ENCODE assay signal across 8 mouse cellular contexts in the genomic region with DNA sequence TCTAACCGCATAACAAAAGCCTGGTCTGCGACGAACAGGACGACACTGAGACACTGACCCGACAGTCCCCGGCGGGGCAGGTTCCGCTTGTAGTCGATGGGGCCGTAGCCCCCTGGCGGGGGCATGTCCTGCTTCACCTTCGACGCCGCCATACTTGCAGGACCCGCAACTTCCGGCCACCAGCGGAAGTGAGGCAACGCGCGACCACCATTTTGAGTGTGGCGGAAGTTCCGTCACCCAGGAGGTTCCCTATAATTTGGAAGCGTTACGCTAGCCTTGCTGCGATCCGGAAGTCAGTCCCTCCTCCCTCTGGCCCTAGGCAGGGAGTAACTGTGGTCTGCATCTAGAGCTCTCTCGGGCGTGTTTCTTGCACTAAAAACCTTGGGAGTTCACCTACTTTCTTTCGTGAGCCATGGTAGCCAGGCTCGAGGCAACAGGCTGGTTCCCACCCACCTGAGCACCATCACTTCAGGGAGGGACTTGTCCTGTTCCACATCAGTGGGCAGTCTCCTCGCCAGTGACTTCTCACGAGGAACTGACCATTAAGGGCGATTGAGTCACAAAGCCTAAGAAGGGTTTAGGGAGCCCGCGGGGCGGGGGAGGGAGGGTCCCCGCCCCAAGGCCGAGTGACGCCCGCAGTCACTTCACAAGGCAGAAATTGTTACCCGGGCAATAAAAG. TPM values are rescaled to one million over a fixed set of nuclear protein-coding genes. Genes with fewer than 3 reads are reported as not detected.
DNase-seq lines count a peak whose midpoint lies in the region; ATAC-seq lines count a peak whose summit lies in the region.

No protein-coding gene starts in this region.

- H3K27ac ChIP-seq in hindbrain, embryonic 14.5 days: peak overlapping the region; percentile 93

- H3K9ac ChIP-seq in hindbrain, embryonic 14.5 days: peak overlapping the region; percentile 77

- H3K9me3 ChIP-seq in hindbrain, embryonic 14.5 days (ENCODE audit: control insufficient read depth, low read length): no peaks in the 10 kb centered on the region

- 2% methylated on average over 41 of the region's 41 CpGs for WGBS in hindbrain, embryonic 14.5 days

- H3K4me1 ChIP-seq in hindbrain, embryonic 14.5 days (replicated peaks; ENCODE audit: control insufficient read depth, insufficient read depth, low read length): peaks cover 25% of the 10 kb centered on the region

- H3K27me3 ChIP-seq in hindbrain, embryonic 14.5 days (ENCODE audit: control insufficient read depth, insufficient read depth, low read length): no peaks in the 10 kb centered on the region

- DNase-seq in R1 (ENCODE audit: low read depth, low spot score): peak; percentile 98
- DNase-seq in cerebellum, postnatal 25 days: peak; percentile 98
- DNase-seq in frontal cortex, postnatal 25 days (ENCODE audit: low spot score in 2 of 2): peak; percentile 95 to 97
- peak; percentile 93 for DNase-seq in hindbrain, embryonic 14.5 days (ENCODE audit: low spot score)
- DNase-seq in layer of hippocampus, postnatal 36 days: peak; percentile 97 to 98
- peak; percentile 98 for DNase-seq in lung, postnatal 36 days
- peak; percentile 98 for DNase-seq in retina, postnatal 1 day
- DNase-seq in urinary bladder, adult 18-20 months (ENCODE audit: low spot score in 2 of 2): peak; percentile 95 to 99

- H3K4me2 ChIP-seq in hindbrain, embryonic 14.5 days (replicated peaks): peak overlapping the region; percentile 99

- H3K36me3 ChIP-seq in hindbrain, embryonic 14.5 days (replicated peaks; ENCODE audit: control insufficient read depth, insufficient read depth): no peaks in the 10 kb centered on the region

- peak; percentile 75 for ATAC-seq in hindbrain, embryonic 14.5 days (ENCODE audit: low FRiP score)

- H3K4me3 ChIP-seq in hindbrain, embryonic 14.5 days (replicated peaks; ENCODE audit: low read length): peak overlapping the region; percentile 80

RNA-seq across cellular contexts. Expression of a gene that starts 0.4 kb away (rescaled TPM):
- polyA plus RNA-seq in hindbrain, embryonic 14.5 days (2014; fragmentation: Nextera tagmentation; extraction: Ambion mirVana): 4.6 and 4.7 TPM in 2 replicates
- under 1 TPM in 1 of 2 experiments, not detected in 1; 0.76 TPM for total RNA-seq in layer of hippocampus, postnatal 36 days (2021)

RNA-seq across cellular contexts. Expression of a gene that starts 0.7 kb away (rescaled TPM):
- polyA plus RNA-seq in hindbrain, embryonic 14.5 days (2014; fragmentation: Nextera tagmentation; extraction: Ambion mirVana): 201 and 213 TPM in 2 replicates
- 100 to 1,000 TPM; 154 to 159 TPM for total RNA-seq in layer of hippocampus, postnatal 36 days (2021)

RNA-seq across cellular contexts. Expression of a gene that starts 0.9 kb away (rescaled TPM):
- 11.0 and 12.3 TPM in 2 replicates for polyA plus RNA-seq in hindbrain, embryonic 14.5 days (2014; fragmentation: Nextera tagmentation; extraction: Ambion mirVana)
- 10 to 100 TPM; 32.3 to 36.3 TPM for total RNA-seq in layer of hippocampus, postnatal 36 days (2021)

RNA-seq across cellular contexts. Expression of a gene that starts 14.1 kb away (rescaled TPM):
- polyA plus RNA-seq in hindbrain, embryonic 14.5 days (2014; fragmentation: Nextera tagmentation; extraction: Ambion mirVana): 4.1 and 4.2 TPM in 2 replicates
- under 1 TPM; 0.86 to 0.92 TPM for total RNA-seq in layer of hippocampus, postnatal 36 days (2021)

Comparison
In these comparisons a context has a peak if more than half of its experiments do, and no peak if none do; other contexts are left out.
1. Peak in every context shown above with its lines: DNase-seq, ATAC-seq, H3K4me3 ChIP-seq and H3K27ac ChIP-seq.